Mouse (Mus musculus): Measurements from ENCODE around the gene Micall2.
"Not testable (repeated sequence)": the region's sequence is repeated elsewhere in the genome, so short reads cannot be mapped to it uniquely, and the experiment has no call there.

The Micall2 gene

DNA sequence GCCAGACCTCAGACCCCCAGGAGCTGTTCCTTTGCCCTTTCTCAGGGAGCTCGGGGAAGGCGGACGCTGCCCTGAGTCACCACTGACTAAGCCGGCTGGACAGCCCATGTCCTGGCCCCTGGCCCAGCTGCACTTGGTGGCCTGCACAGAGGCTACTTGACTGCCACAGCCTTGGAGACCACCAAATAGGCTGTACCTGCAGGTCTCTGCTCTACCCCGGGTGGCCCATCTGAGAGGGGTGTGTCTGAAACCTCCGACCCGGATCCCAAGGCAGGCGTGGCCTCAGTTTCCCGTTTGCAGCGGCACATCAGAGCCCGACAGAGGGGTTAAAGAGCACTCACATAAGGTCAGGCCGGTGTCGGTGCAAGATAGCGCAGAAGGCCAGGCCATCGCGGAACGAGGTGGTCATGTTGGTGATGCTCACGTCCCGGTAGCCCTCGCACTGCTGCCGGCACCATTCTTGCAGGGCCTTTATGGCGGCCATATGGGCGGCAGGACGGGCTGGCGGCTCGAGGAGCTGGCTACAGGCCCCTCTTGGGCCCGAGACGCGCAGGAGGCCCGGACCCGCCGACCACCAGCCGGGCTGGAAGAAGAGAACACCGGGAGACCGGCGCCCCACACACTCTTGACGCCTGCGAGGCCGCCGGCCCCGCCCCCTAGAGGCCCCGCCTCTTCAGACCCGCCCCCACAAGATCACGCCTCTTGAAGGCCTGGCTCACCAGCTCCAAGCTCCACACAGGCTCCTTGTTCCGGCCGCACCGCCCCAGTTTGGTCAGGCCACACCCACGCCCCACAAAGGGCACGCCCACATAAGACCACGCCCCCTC is at the start of gene Micall2:
Gene Micall2, minus strand, starts transcription at position 660 of the 827 bp plus-strand sequence.
- DNase-seq = peak; percentile 98 to 99

DNA sequence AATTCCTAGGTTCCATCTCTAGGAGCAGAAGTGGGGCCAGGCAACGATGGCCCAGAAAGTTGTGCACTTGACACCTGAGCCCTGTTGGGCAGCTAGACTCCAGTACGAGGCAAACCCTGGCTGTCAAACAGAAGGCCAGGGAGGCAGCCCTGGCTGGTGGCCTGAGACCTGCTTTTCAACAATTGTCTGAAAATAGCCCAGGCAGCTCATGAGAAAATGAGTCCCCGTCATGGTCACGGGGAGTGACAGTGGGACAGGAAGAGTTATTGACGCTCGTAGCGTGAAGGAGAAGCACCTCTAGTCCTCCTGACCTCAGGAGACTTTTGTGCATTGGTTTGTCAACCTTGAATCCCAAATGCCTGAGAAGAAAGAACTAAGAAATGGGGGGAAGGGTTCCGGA is 45.3 kb upstream of the Micall2 start:
- DNase-seq = peak in 1 of 2 experiments; percentile 22

DNA sequence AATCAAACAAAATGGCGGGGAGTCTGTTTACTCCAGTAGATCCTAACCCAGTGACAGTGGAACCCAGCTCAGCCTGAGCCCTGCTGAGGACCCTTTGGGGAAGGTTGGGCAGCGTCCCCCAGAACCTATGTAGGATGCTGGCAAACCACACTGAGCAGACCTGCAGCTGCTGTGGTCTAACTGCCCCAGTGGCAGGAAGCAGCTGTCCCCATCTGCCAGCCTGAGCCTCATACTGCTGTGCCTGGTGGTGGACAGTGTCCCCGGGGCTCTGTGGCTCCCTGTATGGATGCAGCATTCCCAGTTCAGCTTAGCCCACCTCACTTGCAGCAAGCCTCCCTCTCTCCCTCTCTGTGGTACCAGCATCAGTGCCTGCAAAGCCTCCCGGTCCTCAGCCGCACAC is 40.8 kb upstream of the Micall2 start:
- peak in 1 of 2 experiments; percentile 24 for DNase-seq

DNA sequence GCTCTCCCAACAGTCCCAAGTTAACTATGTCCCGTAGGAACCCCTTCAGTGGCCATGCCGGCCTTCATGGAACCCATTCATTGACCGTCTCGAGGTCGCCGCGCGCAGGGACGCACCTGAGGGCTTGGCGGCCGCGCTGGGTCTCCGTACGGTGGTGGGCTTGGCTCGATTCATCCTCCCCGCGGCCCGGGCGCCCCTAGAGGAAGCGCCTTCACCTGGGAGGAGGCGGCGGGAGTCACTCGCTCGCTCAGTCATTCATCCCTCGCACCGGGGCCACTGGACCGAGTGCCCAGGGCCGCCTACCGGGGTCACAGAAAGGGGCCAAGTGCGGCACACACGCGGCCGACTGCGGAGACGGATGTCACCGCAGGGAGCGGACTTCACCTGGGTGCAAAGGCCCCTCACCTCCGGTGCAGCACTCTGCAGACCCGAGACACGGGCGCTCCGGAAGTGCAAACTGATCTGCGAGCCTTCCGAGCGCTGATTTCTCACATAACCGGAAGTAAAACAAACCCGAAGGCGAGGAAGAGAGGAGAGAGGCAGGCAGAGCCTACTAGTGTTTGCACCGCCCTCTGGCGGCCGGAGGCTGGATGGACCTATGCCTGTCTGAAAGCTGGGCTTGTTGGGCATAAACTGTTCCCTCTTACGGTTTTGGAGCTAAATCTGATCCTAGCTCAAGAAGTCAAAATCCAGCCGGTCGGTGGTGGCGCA is 39.2 kb upstream of the Micall2 start, which contains the start of gene Ints1:
Gene Ints1, minus strand, starts transcription at position 459 of the 711 bp plus-strand sequence.
- DNase-seq = peak; percentile 94 to 96

DNA sequence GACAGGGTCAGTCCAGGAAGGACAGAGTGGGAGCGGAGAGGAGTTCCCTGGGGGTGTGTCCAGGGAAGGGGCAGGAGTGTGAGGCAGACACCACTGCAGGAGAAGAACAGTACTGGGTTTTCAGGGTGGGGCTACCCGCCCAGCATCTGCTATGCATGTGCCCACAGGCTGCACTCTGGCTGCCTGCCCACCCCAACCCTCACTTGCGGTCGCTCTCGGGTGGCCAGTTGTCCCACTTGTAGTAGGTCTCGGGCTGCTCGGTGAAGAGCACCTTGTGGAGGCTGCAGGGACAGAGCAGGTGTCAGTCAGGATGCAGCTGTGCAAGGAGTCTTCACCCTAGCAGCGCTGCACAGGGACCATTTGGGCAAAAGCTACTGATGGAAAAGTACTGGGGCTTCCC is 32.1 kb upstream of the Micall2 start:
- no peak for DNase-seq

- DNase-seq = no peak
Observed at GRCm38 (mm10) chr5:139764296-139764695, 28.2 kb upstream of the Micall2 start.

DNA sequence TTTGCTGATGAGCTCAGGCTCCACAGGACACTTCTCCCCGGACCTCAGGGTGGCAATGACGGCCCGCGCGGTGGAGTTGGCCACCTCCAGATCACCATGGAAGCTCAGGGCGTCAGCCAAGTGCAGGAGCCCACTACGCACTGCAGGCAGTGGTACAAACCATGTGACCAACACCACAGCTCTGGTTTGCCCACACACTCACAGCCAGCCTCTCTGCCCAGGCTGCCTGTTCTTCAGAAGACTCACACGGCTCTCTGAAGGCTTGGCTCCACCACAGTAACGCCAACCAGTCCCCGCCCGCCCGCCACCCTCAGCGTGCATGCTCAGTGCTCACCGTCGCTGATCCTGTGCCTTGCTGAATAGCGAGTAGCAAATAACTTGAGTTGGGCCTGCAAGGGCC is 22.0 kb upstream of the Micall2 start:
- no peak for DNase-seq

DNA sequence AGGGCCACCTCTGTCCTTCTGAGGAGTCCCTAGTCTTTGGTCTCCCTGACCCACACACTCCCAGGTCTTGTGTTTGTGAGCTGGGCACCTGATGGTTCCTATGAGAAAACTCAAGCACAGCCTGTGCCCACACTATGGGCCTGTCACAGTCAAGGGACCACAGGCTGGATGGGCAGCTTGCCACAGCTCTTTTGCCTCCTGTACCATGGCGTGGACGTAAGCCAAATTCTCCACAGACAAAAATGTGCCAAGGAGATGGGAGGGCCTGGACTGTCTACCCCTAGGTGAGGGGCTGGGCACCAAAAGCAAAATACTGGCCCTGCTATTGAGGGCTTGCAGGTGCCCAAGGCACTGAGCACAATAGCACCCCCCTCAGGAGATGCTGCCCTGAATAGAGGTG is 20.4 kb upstream of the Micall2 start:
- no peak for DNase-seq

- DNase-seq = no peak
Observed at GRCm38 (mm10) chr5:139756135-139756534, 20.0 kb upstream of the Micall2 start.

DNA sequence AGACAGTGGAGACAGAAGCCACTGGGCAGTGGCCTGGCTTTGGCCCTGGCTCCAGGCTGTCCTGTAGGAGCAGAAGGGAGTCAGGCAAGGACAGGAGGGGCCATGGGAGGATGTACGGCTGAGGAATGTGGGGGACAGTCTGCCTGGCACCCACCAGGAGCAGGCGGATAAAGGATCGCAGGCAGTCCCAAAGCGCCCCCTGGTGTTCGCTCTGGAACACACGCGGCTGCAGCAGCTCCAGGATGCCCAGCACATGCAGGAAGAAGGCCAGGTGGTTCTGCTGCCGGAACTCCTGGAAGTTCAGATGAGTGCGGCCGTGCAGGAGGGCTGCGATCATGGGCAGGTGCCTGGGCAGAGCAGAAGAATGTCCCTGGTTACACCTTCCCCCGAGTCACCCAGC is 18.6 kb upstream of the Micall2 start:
- peak; percentile 50 to 58 for DNase-seq

DNA sequence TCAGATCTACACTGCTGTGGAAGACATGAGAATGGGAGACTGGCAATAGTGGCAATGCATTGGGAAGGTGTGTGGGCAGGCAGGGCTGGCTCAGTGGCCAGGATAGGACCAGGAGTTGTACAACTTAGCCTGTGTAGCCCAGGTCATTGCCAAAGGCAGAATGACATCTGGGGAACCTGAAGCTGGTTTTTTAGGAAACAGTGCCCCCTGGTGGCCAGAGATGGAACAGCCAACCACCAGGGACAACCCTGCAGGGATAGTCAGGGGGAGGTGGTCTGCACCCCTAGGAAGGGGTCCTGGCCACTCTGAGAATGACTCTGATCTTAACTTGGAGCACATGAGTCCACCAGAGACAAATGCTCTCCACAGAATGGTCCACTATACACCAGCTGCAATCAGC is 14.4 kb upstream of the Micall2 start:
- DNase-seq = peak; percentile 45 to 77

GRCm38 (mm10) chr5:139749413-139750125 is 13.4 kb upstream of the Micall2 start:
- DNase-seq = peak in 1 of 2 experiments; percentile 32

DNA sequence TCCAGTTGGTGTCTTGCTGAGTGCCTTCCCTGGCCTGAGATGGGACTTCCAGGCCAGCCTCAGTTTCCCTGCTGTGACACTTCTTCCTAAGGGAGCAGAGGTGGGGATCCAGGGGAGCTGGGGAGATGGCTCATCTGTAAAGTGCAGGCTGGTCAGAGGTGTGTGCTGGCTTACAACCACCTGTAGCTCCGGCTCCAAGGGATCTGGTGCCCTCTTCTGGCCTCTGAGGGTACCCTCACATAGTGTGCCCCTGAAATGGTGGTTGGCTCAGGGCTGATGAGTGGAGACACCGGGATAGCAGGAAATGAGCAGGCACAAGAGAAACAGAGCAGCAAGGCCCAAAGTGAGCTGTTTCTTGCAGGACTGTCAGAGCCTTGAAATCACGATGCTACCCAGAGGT is 9.6 kb upstream of the Micall2 start:
- DNase-seq = peak; percentile 57 to 71

DNA sequence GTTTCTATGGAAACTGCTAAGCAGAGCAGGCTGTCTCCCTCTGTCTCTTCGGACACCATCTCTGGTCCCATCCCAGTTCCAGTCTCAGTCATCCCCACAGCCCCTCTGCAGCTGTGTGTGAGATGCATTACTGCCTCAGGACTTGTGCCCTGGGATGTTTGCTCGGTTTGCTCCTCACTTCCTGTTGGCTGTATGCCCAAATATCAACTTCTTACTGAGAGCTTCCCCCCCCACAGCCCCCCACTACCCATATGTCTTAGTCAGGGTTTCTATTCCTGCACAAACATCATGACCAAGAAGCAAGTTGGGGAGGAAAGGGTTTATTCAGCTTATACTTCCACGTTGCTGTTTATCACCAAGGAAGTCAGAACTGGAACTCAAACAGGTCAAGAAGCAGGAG is 6.5 kb upstream of the Micall2 start:
- not testable (repeated sequence) for DNase-seq

DNA sequence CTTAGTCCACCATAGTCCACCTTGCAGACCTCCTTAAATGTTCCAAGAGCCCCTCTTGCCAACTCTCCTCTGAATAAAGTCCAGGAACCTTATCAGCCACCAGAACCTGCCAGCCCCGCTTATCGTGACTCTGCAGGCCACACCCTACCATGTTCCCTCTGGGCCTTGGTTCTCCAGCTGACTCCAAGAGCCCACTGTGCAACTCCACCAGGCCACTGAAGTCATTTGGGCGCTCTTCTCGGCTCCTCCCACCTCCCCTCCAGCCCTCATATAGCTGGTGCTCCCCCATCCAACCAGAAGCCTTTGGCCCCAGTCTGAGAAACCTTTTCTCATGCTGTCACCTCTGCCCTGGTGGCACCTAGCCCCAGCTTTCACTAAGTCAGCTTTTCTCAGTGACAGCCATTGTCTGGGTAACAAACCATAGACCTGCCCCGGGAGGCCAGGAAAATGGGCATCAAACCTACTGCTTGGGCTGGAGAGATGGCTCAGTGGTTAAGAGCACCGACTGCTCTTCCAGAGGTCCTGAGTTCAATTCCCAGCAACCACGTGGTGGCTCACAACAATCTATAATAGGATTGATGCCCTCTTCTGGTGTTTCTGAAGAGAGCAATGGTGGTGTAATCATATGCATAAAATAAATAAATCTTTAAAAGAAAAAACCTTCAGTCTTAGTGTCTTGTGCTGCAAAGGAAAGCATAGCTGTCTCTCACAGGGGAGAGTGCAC is 2.6 kb upstream of the Micall2 start:
- no peak for DNase-seq

DNA sequence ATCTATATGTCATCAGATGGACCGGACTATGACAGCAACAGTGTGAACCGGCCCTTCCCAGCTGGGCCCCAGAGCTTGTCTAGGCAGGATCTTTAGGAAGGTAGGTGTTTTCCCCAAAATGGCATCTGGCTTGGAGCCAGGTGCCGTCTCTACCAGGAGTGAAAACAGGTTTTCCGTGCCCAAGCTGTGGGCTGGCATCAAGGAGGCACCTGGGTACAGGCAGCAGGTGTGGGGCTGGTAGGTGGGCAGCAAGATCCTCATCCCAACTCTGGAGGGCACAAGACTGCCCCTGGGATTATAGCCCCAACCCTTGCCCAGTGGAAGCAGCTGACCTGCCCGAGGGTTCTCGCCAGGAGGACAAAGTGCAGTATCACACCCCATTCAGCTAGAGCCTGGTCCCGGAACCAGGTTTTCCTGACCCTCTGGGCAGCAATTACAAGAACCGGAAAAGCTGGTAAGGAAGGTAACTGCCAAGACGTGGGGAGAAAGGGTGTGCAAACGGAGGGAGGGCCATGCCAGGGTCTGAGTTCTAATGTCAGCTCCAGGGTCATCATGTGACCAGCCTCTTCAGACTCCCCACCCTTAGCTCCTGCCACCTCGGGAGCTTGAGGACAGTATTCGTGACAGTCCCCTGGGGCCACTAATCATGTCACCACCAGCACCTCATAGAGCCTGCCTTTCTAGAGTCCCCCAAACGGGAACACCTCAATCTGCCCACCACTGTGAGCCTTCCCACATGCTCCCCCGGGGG is 1.9 kb upstream of the Micall2 start:
- DNase-seq = no peak

DNA sequence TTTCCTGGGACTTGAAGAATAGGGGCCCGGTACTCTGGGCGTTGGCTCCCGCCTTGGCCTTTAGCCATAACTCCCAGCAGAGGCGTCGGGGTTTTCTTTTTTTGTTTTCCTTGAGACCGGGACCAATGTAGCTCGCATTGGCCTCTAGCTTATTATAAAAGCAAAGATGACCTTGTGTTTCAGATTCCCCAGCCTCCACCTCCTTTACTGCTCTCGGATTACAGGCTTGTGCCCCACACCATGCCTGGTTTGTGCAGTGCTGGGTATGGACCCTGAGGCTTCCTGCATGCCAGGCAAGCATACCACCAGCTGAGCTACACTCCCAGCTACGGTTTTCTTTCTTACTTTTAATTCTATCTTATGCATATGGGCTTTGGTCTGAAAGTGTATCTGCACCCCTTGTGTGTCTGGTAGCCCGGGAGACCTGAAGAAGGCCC is 386 bp upstream of the Micall2 start:
- no peak for DNase-seq

DNA sequence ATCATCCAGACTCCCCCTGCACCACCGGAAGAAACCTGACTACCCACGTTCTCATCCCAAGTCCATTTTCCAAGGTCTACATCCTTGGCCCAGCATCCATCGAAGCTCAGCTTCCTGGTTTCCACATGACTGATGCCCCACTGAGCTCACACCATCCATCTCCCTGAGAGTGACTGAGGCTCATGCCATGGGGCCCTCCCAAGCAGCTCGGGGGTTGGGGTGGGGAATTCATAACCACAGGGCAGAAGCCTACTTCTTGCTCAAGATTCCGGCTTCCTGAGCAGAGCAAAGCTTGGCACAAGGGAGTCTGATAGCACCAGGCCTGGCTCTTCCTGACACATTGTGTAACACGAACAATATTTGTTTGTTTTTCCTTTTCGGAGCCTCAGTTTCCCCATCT is 1.4 kb downstream of the Micall2 start:
- DNase-seq = no peak

GRCm38 (mm10) chr5:139734016-139734415 is 2.1 kb downstream of the Micall2 start:
- DNase-seq = no peak

- DNase-seq = peak; percentile 69 to 85
Observed at GRCm38 (mm10) chr5:139732634-139733107, 3.5 kb downstream of the Micall2 start.

DNA sequence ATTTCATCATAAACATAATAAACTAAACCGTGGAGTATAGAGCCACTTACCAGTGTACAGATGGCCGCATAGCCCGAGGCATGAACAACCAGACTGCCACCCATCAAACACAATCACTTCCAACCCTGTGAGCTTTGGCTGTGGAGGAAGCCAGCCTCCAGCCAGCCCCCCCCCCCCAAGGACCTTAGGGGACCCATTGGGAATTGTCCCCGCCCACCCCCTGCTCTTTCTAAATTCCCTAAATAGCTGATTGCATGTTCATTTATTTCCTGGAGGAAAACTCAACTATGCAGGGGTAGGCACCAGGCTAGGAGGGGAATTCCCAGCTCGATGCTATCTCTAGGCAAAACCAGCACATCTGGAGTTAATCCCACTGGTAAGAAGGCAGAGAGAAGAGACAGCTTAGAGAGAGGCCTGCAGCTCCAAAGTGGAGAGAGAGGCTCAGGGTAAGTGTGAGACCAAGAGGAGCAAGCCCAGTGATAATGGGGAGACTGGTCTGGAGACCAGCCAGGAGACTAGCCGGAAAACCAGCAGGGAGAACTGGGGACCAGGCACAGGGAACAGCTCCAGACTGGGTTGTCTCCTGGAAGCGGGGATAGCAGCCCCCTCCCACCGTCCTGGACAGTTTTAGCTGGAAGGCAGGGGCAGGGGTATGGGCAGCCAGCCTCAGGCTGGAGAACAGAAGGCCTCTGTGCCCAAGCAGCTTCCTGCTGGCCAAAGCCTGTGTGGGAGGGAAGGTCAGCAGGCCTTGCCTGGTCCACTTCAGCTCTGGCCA is 5.2 kb downstream of the Micall2 start:
- DNase-seq = no peak

Measured in lung, postnatal 4 days (tissue).